Mouse (Mus musculus) cortical plate, adult 2 months (tissue): ENCODE results near the gene Snx18.

Experiments
- CTCF ChIP-seq: fragments of 200-500 bp; IDR thresholded peaks from 2 replicates; pipeline ENCODE4 v1.5.1; 2011; ENCODE audit warnings: mild to moderate bottlenecking, control low read depth, low read length; ENCODE audit not compliant: insufficient read depth; ENCODE audit errors: extremely low read depth
- POLR2A ChIP-seq: fragments of 200-500 bp; IDR thresholded peaks from 2 replicates; pipeline ENCODE4 v1.6.1; 2011; ENCODE audit warnings: mild to moderate bottlenecking, low read length, control low read depth; ENCODE audit not compliant: insufficient read depth; ENCODE audit errors: extremely low read depth

DNA sequence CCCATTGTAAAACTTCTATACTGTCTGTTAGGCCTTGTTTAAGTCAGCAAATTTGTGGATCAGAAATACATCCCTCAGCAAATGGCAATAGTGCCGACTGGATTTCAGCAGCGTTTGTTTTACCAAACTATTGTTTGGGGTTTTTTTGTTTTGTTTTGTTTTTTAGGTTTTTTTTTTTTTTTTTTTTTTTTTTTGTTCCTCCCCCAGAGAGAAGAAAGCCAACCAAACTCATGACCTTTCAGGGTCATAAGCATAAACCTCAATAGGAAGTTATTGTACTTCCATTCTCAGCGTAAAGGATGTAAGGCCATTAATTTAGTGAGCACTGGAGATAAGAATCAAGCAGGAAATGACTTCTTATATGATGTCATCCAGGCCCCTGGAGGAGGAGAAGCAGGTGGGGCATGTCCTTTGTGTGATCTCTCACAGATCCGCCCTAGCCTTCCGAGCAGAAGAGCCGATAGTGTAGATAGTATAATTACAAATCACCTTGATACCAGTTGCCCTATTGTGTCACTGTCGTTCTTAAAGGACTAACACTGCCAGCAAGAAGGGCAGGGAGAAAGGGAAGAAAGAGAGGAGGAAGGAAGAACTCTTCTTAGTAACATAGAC is 38.5 kb downstream of the Snx18 start:
- TF ChIP-seq CTCF (no peak), POLR2A (no peak)
